Mouse (Mus musculus) CH12.LX (cell line): ENCODE measurements around the gene Vmn1r206. TPM values are rescaled to one million over a fixed set of nuclear protein-coding genes. Genes with fewer than 3 reads are reported as not detected.
"Not testable (repeated sequence)": the region's sequence is repeated elsewhere in the genome, so short reads cannot be mapped to it uniquely, and the experiment has no call there.

Experiments
- DNase-seq: peaks from one replicate; pipeline ENCODE4 v3.0.0-alpha.2; 2013; ENCODE audit errors: extremely low read depth
- H3K27ac ChIP-seq: 2 replicates; pipeline ENCODE4 v1.5.1; 2012; ENCODE audit warnings: low read depth, mild to moderate bottlenecking, control low read depth, moderate library complexity; ENCODE audit not compliant: insufficient read depth
- H3K27me3 ChIP-seq: replicated peaks from 2 replicates; pipeline ENCODE3; 2012; ENCODE audit warnings: inconsistent platforms
- H3K36me3 ChIP-seq, 2 experiments: replicated peaks in 1 of 2; 2 replicates each; pipeline versions ENCODE3 to v1.6.1; 2012; ENCODE audit warnings: inconsistent platforms in 1 of 2, low read length in 1 of 2, mild to moderate bottlenecking in 1 of 2, mixed read lengths in 1 of 2, moderate library complexity in 1 of 2; ENCODE audit not compliant: control insufficient read depth in 1 of 2, insufficient read depth in 1 of 2
- H3K4me1 ChIP-seq, 2 experiments: 2 replicates each; pipeline ENCODE4 v1.6.1; 2012; ENCODE audit warnings: inconsistent platforms in 1 of 2, moderate library complexity in 1 of 2; ENCODE audit not compliant: insufficient read depth in 2 of 2, control insufficient read depth in 1 of 2
- H3K4me2 ChIP-seq: 2 replicates; pipeline ENCODE4 v1.6.1; 2012; ENCODE audit warnings: low read depth, mild to moderate bottlenecking, control low read depth; ENCODE audit not compliant: poor library complexity, insufficient read depth, severe bottlenecking
- H3K4me3 ChIP-seq, 3 experiments: fragments of 150-350 bp in 1 of 3; sonication (generic) in 1 of 3; replicated peaks in 1 of 3; 2 replicates each; pipeline versions ENCODE3 to v1.5.1; 2011 to 2012; ENCODE audit warnings: low read depth in 2 of 3, low read length in 2 of 3, mild to moderate bottlenecking in 2 of 3, moderate library complexity in 2 of 3, control low read depth in 1 of 3, improper control_type of control experiment in 1 of 3, inconsistent platforms in 1 of 3, mixed read lengths in 1 of 3; ENCODE audit not compliant: poor library complexity in 1 of 3
- H3K79me2 ChIP-seq: replicated peaks from 2 replicates; pipeline ENCODE4 v1.6.1; 2012; ENCODE audit warnings: mild to moderate bottlenecking, moderate library complexity; ENCODE audit not compliant: control insufficient read depth, poor library complexity, insufficient read depth, severe bottlenecking; ENCODE audit errors: extremely low read depth
- H3K9ac ChIP-seq: 2 replicates; pipeline ENCODE4 v1.6.1; 2012; ENCODE audit warnings: low read depth, mild to moderate bottlenecking, control low read depth, moderate library complexity; ENCODE audit not compliant: insufficient read depth
- H3K9me3 ChIP-seq: replicated peaks from 2 replicates; pipeline ENCODE3; 2012; ENCODE audit warnings: low read length, inconsistent platforms, mixed read lengths
- BHLHE40 ChIP-seq: IDR thresholded peaks from 2 replicates; pipeline ENCODE4 v1.6.1; 2011; ENCODE audit warnings: mild to moderate bottlenecking, low read depth, low read length, improper control_type of control experiment
- CHD1 ChIP-seq: IDR thresholded peaks from 2 replicates; pipeline ENCODE4 v1.6.1; 2012; ENCODE audit warnings: low read depth, low read length, improper control_type of control experiment, inconsistent platforms
- CHD2 ChIP-seq: IDR thresholded peaks from 2 replicates; pipeline ENCODE4 v1.6.1; 2011; ENCODE audit warnings: low read length, improper control_type of control experiment
- E2F4 ChIP-seq: IDR thresholded peaks from 2 replicates; pipeline ENCODE4 v1.6.1; 2011; ENCODE audit warnings: low read depth, low read length, improper control_type of control experiment; ENCODE audit not compliant: insufficient replicate concordance
- EP300 ChIP-seq: IDR thresholded peaks from 2 replicates; pipeline ENCODE4 v1.6.1; 2011; ENCODE audit warnings: low read length, improper control_type of control experiment
- KAT2A ChIP-seq: IDR thresholded peaks from 2 replicates; pipeline ENCODE4 v1.6.1; 2012; ENCODE audit warnings: low read length, improper control_type of control experiment, inconsistent platforms; ENCODE audit not compliant: insufficient replicate concordance
- MAFK ChIP-seq: IDR thresholded peaks from 2 replicates; pipeline ENCODE4 v1.6.1; 2011; ENCODE audit warnings: low read length, improper control_type of control experiment; ENCODE audit not compliant: insufficient replicate concordance
- MAX ChIP-seq: IDR thresholded peaks from 2 replicates; pipeline ENCODE4 v1.6.1; 2011; ENCODE audit warnings: low read length, improper control_type of control experiment
- MAZ ChIP-seq: IDR thresholded peaks from 2 replicates; pipeline ENCODE4 v1.6.1; 2012; ENCODE audit warnings: low read depth, mild to moderate bottlenecking, inconsistent platforms, low read length, improper control_type of control experiment, moderate library complexity
- MXI1 ChIP-seq: IDR thresholded peaks from 2 replicates; pipeline ENCODE4 v1.6.1; 2011; ENCODE audit warnings: mild to moderate bottlenecking, low read depth, low read length, improper control_type of control experiment
- NELFE ChIP-seq: IDR thresholded peaks from 2 replicates; pipeline ENCODE4 v1.6.1; 2011; ENCODE audit warnings: low read depth, low read length, improper control_type of control experiment
- POLR2AphosphoS2 ChIP-seq: IDR thresholded peaks from 2 replicates; pipeline ENCODE4 v1.6.1; 2011; ENCODE audit warnings: low read depth, low read length, improper control_type of control experiment
- RAD21 ChIP-seq: IDR thresholded peaks from 2 replicates; pipeline ENCODE4 v1.6.1; 2011; ENCODE audit warnings: low read depth, mild to moderate bottlenecking, low read length, improper control_type of control experiment, moderate library complexity
- SMC3 ChIP-seq: IDR thresholded peaks from 2 replicates; pipeline ENCODE4 v1.6.1; 2011; ENCODE audit warnings: low read depth, low read length, improper control_type of control experiment
- TCF12 ChIP-seq: IDR thresholded peaks from 2 replicates; pipeline ENCODE4 v1.6.1; 2014; ENCODE audit warnings: low read depth, mild to moderate bottlenecking, inconsistent platforms, low read length, improper control_type of control experiment
- USF2 ChIP-seq: conservative IDR thresholded peaks from 2 replicates; pipeline ENCODE4 v1.6.1; 2011; ENCODE audit warnings: low read depth, low read length, improper control_type of control experiment
- ZKSCAN1 ChIP-seq: IDR thresholded peaks from 2 replicates; pipeline ENCODE4 v1.6.1; 2012; ENCODE audit warnings: low read depth, inconsistent platforms, low read length, improper control_type of control experiment, borderline replicate concordance
- ZNF384 ChIP-seq: IDR thresholded peaks from 2 replicates; pipeline ENCODE4 v1.6.1; 2012; ENCODE audit warnings: low read depth, low read length, improper control_type of control experiment, inconsistent platforms
- dilution Hi-C: fragments of 300-500 bp; cut with MboI; formaldehyde crosslinking; loops from 2 replicates; pipeline ENCODE4 v1.14.3; 2020; ENCODE audit warnings: low sequenced_read_pairs; ENCODE audit not compliant: extremely low pct_unique_long_range_greater_than_20kb, extremely low pct_ligation_motif_present
- in situ Hi-C: fragments of 300-500 bp; cut with MboI; formaldehyde crosslinking; loops from 3 replicates; pipeline ENCODE4 v1.14.3; 2019; ENCODE audit warnings: low sequenced_read_pairs, low pct_ligation_motif_present, low pct_unique_long_range_greater_than_20kb, mixed read lengths
- polyA plus RNA-seq: library from polyadenylated mRNA; unstranded; fragments of >175 nt; gene quantifications from 2 replicates; pipeline ENCODE4 v1.2.1, GENCODE M21; 2012; ENCODE audit warnings: low read depth; ENCODE audit not compliant: insufficient read length
- total RNA-seq, 2 experiments: library from RNA; depleted of rRNA; stranded (reverse); fragments of 300-350 nt in 1 of 2; fragments of >200 nt in 1 of 2; gene quantifications; 2 replicates each; pipeline ENCODE4 v1.2.3; 2012 to 2014

The Vmn1r206 gene
- not detected in 2 replicates for total RNA-seq (2012; rRNA removed)
- total RNA-seq (2014; rRNA removed) = not detected in 2 replicates
- not detected in 2 replicates for polyA plus RNA-seq

DNA sequence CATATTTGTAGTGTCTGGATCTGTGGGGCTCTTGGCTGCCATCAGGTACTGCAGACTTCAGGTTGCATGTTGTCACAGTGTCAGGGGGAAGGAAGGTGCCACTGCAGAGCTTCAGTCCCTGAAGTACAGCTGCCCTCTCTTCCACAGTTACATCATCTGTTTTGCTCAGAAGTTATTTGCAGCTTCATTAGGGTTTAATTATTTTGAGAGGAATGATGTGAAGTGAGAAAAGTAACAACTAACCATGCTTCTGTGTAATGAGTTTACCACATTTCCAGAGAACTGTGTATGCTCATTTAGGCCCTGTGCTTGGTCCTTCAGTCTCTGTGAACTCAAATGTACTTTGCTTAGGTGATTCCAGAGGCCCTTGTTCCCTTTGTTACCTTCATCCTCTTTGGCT is at the start of gene Vmn1r206:
Vmn1r206 (minus strand) TSS at position 101 of the 400 bp plus-strand sequence.
- in situ Hi-C loops, H3K4me1 ChIP-seq: not testable (repeated sequence)

DNA sequence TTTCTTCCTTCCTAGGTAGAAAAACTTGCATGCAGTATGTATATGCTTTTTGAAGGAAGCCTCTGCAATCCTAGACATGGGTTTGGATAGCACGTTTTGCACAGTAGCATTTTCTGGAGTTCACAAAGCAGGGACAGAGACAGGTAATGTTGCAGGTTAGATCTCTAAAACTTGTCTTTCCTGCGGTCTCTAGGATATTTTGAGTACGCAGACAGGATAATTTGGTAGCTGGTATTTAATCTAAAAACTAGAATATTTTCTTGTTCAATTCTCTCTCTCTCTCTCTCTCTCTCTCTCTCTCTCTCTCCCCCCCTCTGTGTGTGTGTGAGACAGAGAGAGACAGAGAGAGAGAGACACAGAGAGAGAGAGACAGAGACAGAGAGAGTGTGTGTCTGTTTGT is 31.2 kb downstream of the Vmn1r206 start, which contains the start of gene Vmn1r205:
Vmn1r205 (minus strand) TSS at position 101 of the 400 bp plus-strand sequence.
- in situ Hi-C loops = no loop called here
- dilution Hi-C loops = no loop called here
- Histone ChIP-seq H3K27ac (no peak within 1 kb of the TSS), H3K4me3 (no peak within 1 kb of the TSS), H3K79me2 (no peaks in the 10 kb centered on the region), H3K9ac (no peak within 1 kb of the TSS), H3K4me2 (no peak within 1 kb of the TSS; the same call in 1 of the 2 replicates), H3K9me3 (no peaks in the 10 kb centered on the region), H3K36me3 (no peaks in the 10 kb centered on the region), H3K27me3 (no peaks in the 10 kb centered on the region), H3K4me1 (no peaks in the 10 kb centered on the region)
- TF ChIP-seq KAT2A (no peak), NELFE (no peak), CHD2 (no peak), ZKSCAN1 (no peak), USF2 (no peak), MXI1 (no peak), ZNF384 (no peak), RAD21 (no peak), BHLHE40 (no peak), POLR2AphosphoS2 (no peak), MAFK (no peak), MAX (no peak), SMC3 (no peak), CHD1 (no peak), EP300 (no peak), TCF12 (no peak), MAZ (no peak), E2F4 (no peak)
- no peak for DNase-seq

More for the DNA sequence above, at the start of gene Vmn1r206:
- DNase-seq, H3K27ac ChIP-seq, dilution Hi-C loops, H3K9ac ChIP-seq, H3K4me3 ChIP-seq, H3K36me3 ChIP-seq, H3K27me3 ChIP-seq, H3K9me3 ChIP-seq, H3K4me2 ChIP-seq, H3K79me2 ChIP-seq: not testable (repeated sequence)

DNA sequence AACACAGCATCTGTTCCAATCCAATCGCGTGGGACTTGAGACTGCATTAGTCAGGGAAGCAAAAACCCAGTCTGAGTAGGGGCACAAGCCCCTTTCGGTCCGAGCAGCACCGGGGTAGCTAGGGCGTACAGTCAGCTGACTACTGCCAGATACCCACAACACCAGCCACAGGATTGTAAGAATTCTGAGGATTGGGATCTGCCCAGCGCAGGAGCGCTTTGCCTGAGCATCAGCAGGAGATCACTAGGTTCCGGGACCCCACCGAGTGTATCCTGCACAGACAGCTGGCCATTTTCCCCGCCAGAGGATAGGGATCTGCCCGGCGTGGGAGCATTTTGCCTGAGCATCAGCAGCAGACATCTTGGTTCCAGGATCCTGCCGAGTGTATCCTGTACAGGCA is 40.7 kb downstream of the Vmn1r206 start:
- H3K9me3 ChIP-seq, H3K27ac ChIP-seq, H3K27me3 ChIP-seq, H3K4me3 ChIP-seq, H3K4me2 ChIP-seq, DNase-seq, H3K79me2 ChIP-seq, in situ Hi-C loops, H3K9ac ChIP-seq, dilution Hi-C loops, H3K36me3 ChIP-seq, H3K4me1 ChIP-seq: not testable (repeated sequence)

DNA sequence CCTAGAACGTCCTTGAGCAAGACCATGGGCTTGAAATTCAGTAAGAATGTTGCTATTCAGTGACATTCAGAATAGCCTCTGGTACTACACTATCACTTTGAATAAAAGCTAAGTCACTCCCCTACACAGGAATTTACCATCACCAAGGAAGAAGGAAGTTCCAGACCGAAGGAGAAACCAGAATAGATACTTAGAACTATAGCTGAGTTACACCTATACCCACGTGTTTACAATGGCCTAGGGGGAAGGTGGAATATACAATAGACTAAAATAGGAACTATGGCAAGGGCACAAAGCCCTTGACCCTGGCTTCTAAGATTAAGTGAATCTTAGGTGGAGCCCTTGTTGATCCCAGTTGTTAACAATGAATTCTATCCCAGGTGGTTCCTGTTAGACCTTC is 49.1 kb downstream of the Vmn1r206 start:
- H3K27ac ChIP-seq, H3K9ac ChIP-seq, in situ Hi-C loops, H3K27me3 ChIP-seq, H3K79me2 ChIP-seq, DNase-seq, dilution Hi-C loops, H3K9me3 ChIP-seq, H3K36me3 ChIP-seq, H3K4me3 ChIP-seq, H3K4me2 ChIP-seq, H3K4me1 ChIP-seq: not testable (repeated sequence)
